Comparison of ENCODE assay signal across 20 mouse cellular contexts in genomic region chr9:74057476-74058076, GRCm38 (mm10). TPM values are rescaled to one million over a fixed set of nuclear protein-coding genes. Genes with fewer than 3 reads are reported as not detected.
DNase-seq lines count a peak whose midpoint lies in the region; ATAC-seq lines count a peak whose summit lies in the region.
"Had no signal": no experiment of that assay in that cellular context is flagged by ENCODE, and none has a peak within 500 bp of the region (broad histone marks: within the 10 kb centered on the region; RNA-seq: fewer than 3 reads in every experiment).

No protein-coding gene starts in this region.

- no peaks in the 10 kb centered on the region for H3K9me3 ChIP-seq in forebrain, embryonic 14.5 days (replicated peaks; ENCODE audit: control insufficient read depth, low read length)
- H3K9me3 ChIP-seq in forebrain, embryonic 10.5 days: no peaks in the 10 kb centered on the region
- H3K9me3 ChIP-seq in hindbrain, embryonic 12.5 days (replicated peaks): no peaks in the 10 kb centered on the region
- H3K9me3 ChIP-seq in midbrain, embryonic 15.5 days: no peaks in the 10 kb centered on the region
- H3K9me3 ChIP-seq: embryonic facial prominence, embryonic 13.5 days; limb, embryonic 13.5 days had no signal

- H3K27me3 ChIP-seq in forebrain, embryonic 14.5 days (replicated peaks; ENCODE audit: control insufficient read depth, insufficient read depth, low read length): no peaks in the 10 kb centered on the region
- no peaks in the 10 kb centered on the region for H3K27me3 ChIP-seq in forebrain, embryonic 10.5 days (ENCODE audit: poor library complexity, severe bottlenecking)
- no peaks in the 10 kb centered on the region for H3K27me3 ChIP-seq in hindbrain, embryonic 12.5 days
- no peaks in the 10 kb centered on the region for H3K27me3 ChIP-seq in midbrain, embryonic 15.5 days (replicated peaks)
- H3K27me3 ChIP-seq: embryonic facial prominence, embryonic 13.5 days; limb, embryonic 13.5 days had no signal

- no peak overlapping the region for H3K9ac ChIP-seq in forebrain, embryonic 14.5 days (ENCODE audit: low read length)
- H3K9ac ChIP-seq in hindbrain, embryonic 12.5 days: no peak overlapping the region
- no peak overlapping the region for H3K9ac ChIP-seq in midbrain, embryonic 15.5 days
- H3K9ac ChIP-seq: embryonic facial prominence, embryonic 13.5 days; limb, embryonic 13.5 days; liver, embryonic 14.5 days had no signal

- no peak overlapping the region for H3K4me2 ChIP-seq in forebrain, embryonic 14.5 days (ENCODE audit: low read length)
- H3K4me2 ChIP-seq in hindbrain, embryonic 12.5 days (replicated peaks): no peak overlapping the region
- H3K4me2 ChIP-seq in midbrain, embryonic 15.5 days: peak overlapping the region; percentile 2; the same call in 1 of the 2 replicates
- H3K4me2 ChIP-seq: embryonic facial prominence, embryonic 13.5 days; limb, embryonic 13.5 days had no signal

- no peak overlapping the region for H3K4me3 ChIP-seq in forebrain, embryonic 14.5 days (ENCODE audit: low read depth, low read length)
- H3K4me3 ChIP-seq in forebrain, embryonic 10.5 days: no peak overlapping the region
- no peak overlapping the region for H3K4me3 ChIP-seq in hindbrain, embryonic 12.5 days
- H3K4me3 ChIP-seq in midbrain, embryonic 15.5 days: no peak overlapping the region
- H3K4me3 ChIP-seq: embryonic facial prominence, embryonic 13.5 days; layer of hippocampus, adult 2 months; limb, embryonic 13.5 days had no signal

- H3K4me1 ChIP-seq in forebrain, embryonic 14.5 days (ENCODE audit: control insufficient read depth, insufficient read depth, low read length): peaks cover 2% of the 10 kb centered on the region; the same call in 1 of the 2 replicates
- peaks cover 11% of the 10 kb centered on the region for H3K4me1 ChIP-seq in forebrain, embryonic 10.5 days
- H3K4me1 ChIP-seq in hindbrain, embryonic 12.5 days: peaks cover 14% of the 10 kb centered on the region
- peaks cover 21% of the 10 kb centered on the region for H3K4me1 ChIP-seq in midbrain, embryonic 15.5 days
- H3K4me1 ChIP-seq: embryonic facial prominence, embryonic 13.5 days; limb, embryonic 13.5 days had no signal

- WGBS in forebrain, embryonic 14.5 days: 61% methylated on average over 3 of the region's 3 CpGs
- 82% methylated on average over 3 of the region's 3 CpGs for WGBS in forebrain, embryonic 10.5 days
- 42% methylated on average over 3 of the region's 3 CpGs for WGBS in hindbrain, embryonic 12.5 days
- WGBS in midbrain, embryonic 15.5 days: 30% methylated on average over 3 of the region's 3 CpGs

- ATAC-seq in forebrain, embryonic 14.5 days: 0 out of 2 replicates have a peak, but pooled peaks have one; percentile 23
- peak; percentile 60; the same call in 1 of the 2 replicates for ATAC-seq in hindbrain, embryonic 12.5 days (ENCODE audit: low FRiP score)
- ATAC-seq in midbrain, embryonic 15.5 days (replicated peaks): peak; percentile 86

- no peak overlapping the region for H3K27ac ChIP-seq in forebrain, embryonic 14.5 days (ENCODE audit: low read depth, low read length)
- no peak overlapping the region for H3K27ac ChIP-seq in forebrain, embryonic 10.5 days
- no peak overlapping the region for H3K27ac ChIP-seq in hindbrain, embryonic 12.5 days
- H3K27ac ChIP-seq in midbrain, embryonic 15.5 days: peak overlapping the region; percentile 58
- H3K27ac ChIP-seq: embryonic facial prominence, embryonic 13.5 days; layer of hippocampus, adult 2 months; limb, embryonic 13.5 days; liver, embryonic 14.5 days; macrophage had no signal

- DNase-seq in forebrain, embryonic 14.5 days (ENCODE audit: low spot score): peak; percentile 37
- DNase-seq in forebrain, embryonic 10.5 days (ENCODE audit: extremely low spot score, low spot score): no peak
- peak; percentile 59 for DNase-seq in brain, adult 2 months (ENCODE audit: low read depth, low spot score)
- DNase-seq in testis, postnatal 10 days (ENCODE audit: low spot score): no peak
- no peak for DNase-seq in embryo, embryonic 11 days
- no peak for DNase-seq in retina, postnatal 1 day
- DNase-seq: adrenal gland, postnatal 25 days; cerebellum, adult 2 months; gastrocnemius, postnatal 36 days; layer of hippocampus, postnatal 36 days; thymus, adult 18-20 months; thymus, postnatal 4 days had no signal

- H3K36me3 ChIP-seq in forebrain, embryonic 14.5 days (ENCODE audit: control insufficient read depth, insufficient read depth, low read length): no peaks in the 10 kb centered on the region
- H3K36me3 ChIP-seq in forebrain, embryonic 10.5 days (replicated peaks): no peaks in the 10 kb centered on the region
- H3K36me3 ChIP-seq in hindbrain, embryonic 12.5 days: no peaks in the 10 kb centered on the region
- H3K36me3 ChIP-seq in midbrain, embryonic 15.5 days (replicated peaks): no peaks in the 10 kb centered on the region
- H3K36me3 ChIP-seq: embryonic facial prominence, embryonic 13.5 days; G1E; limb, embryonic 13.5 days had no signal

RNA-seq across cellular contexts. Expression of gene Wdr72, which starts 52.6 kb away (rescaled TPM):
- 0.19 and 0.25 TPM in 2 replicates for polyA plus RNA-seq in forebrain, embryonic 14.5 days (2014; fragmentation: Nextera tagmentation; extraction: Ambion mirVana)
- 0.07 and 0.28 TPM in 2 replicates for polyA plus RNA-seq in forebrain, embryonic 10.5 days (2016; fragmentation: Nextera tagmentation; extraction: Ambion mirVana)
- 0.56 and 0.69 TPM in 2 replicates for polyA plus RNA-seq in hindbrain, embryonic 12.5 days (2016; fragmentation: Nextera tagmentation; extraction: Ambion mirVana)
- polyA plus RNA-seq in midbrain, embryonic 15.5 days (2015; fragmentation: Nextera tagmentation; extraction: Ambion mirVana): 0.35 and 0.61 TPM in 2 replicates
- polyA plus RNA-seq: G1E, macrophage had no signal

Comparison
In these comparisons a context has a peak if more than half of its experiments do, and no peak if none do; other contexts are left out.
1. DNase-seq: peak in forebrain, embryonic 14.5 days (single experiment) and brain, adult 2 months (single experiment); none in forebrain, embryonic 10.5 days (single experiment), testis, postnatal 10 days (single experiment), embryo, embryonic 11 days (single experiment) and retina, postnatal 1 day (single experiment).
2. ATAC-seq: peak in every context shown above with its lines; median percentile 86 in midbrain, embryonic 15.5 days; 60 in hindbrain, embryonic 12.5 days; 23 in forebrain, embryonic 14.5 days.